Mouse (Mus musculus) kidney, postnatal 0 days (tissue): ENCODE measurements at regions not wholly inside any gene's neighbourhood (a gene's known extent, or its start where the extent isn't known, plus 50 kb on each side); places are given as distances from the start of the nearest gene placed in this dataset.

Source experiments
- ATAC-seq: fragments of 200-750 bp; cut with Nextera tagmentation; replicated peaks from 2 replicates; pipeline ENCODE4 v1.8.0; 2017; ENCODE audit warnings: low read depth, moderate number of reproducible peaks, moderate TSS enrichment, moderate library complexity; ENCODE audit not compliant: low FRiP score
- DNase-seq: peaks from one replicate; pipeline ENCODE4 v3.0.0-alpha.2; 2016; ENCODE audit warnings: low spot score
- H3K27ac ChIP-seq: fragments of 300-500 bp; sonication (generic); 2 replicates; pipeline ENCODE4 v1.5.1; 2014; ENCODE audit warnings: mild to moderate bottlenecking
- H3K27me3 ChIP-seq: fragments of 300-500 bp; sonication (generic); 2 replicates; pipeline ENCODE4 v1.6.1; 2014; ENCODE audit warnings: low read length, mixed read lengths; ENCODE audit not compliant: insufficient read depth
- H3K36me3 ChIP-seq: fragments of 300-500 bp; sonication (generic); 2 replicates; pipeline ENCODE4 v1.6.1; 2014; ENCODE audit warnings: low read length, mixed read lengths; ENCODE audit not compliant: insufficient read depth
- H3K4me1 ChIP-seq: fragments of 300-500 bp; sonication (generic); replicated peaks from 2 replicates; pipeline ENCODE4 v1.6.1; 2014; ENCODE audit warnings: antibody characterized with exemption, low read length, mixed read lengths; ENCODE audit not compliant: insufficient read depth
- H3K4me2 ChIP-seq: fragments of 300-500 bp; sonication (generic); 2 replicates; pipeline ENCODE4 v1.6.1; 2014; ENCODE audit warnings: mild to moderate bottlenecking, low read length, moderate library complexity, mixed read lengths
- H3K4me3 ChIP-seq: fragments of 300-500 bp; sonication (generic); replicated peaks from 2 replicates; pipeline ENCODE4 v1.5.1; 2014; ENCODE audit warnings: low read depth, low read length
- H3K9ac ChIP-seq: fragments of 300-500 bp; sonication (generic); 2 replicates; pipeline ENCODE4 v1.6.1; 2014; ENCODE audit warnings: low read depth, low read length
- H3K9me3 ChIP-seq: fragments of 300-500 bp; sonication (generic); replicated peaks from 2 replicates; pipeline ENCODE4 v1.6.1; 2016; ENCODE audit warnings: low read length, inconsistent platforms, mixed read lengths
- CTCF ChIP-seq: IDR thresholded peaks from 2 replicates; pipeline ENCODE4 v1.5.1; 2016; ENCODE audit warnings: antibody characterized with exemption, low read depth, mild to moderate bottlenecking, moderate library complexity
- WGBS: fragments of 180-500 bp; shearing (Covaris S2); extraction: QIAGEN DNeasy Blood & Tissue Kit; methylation state at CpG from one replicate; pipeline ENCODE4 v1.1.7; 2014; 5-methylcytosine and 5-hydroxymethylcytosine counted together

DNA sequence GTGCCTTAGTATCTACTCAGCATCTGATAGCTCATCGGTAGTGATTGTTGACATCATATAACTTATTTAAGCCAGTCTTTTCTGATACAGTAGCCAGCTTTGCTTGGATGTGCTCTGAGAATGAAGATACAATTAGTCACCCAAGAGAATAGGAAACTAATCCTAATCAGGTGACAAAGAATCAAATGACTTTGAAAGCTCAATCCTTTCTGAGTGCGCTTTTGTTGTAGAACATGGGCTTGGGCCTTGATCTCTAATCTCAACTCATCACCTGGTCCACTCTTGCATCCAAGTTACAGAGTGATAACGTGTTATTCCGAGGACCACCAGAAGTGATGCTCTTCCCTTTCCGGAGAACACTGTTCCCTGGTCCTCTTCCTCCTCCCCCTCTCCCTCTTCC lies 86.9 kb upstream of the Cpm start:
- no peak overlapping the region for H3K9ac ChIP-seq
- H3K9me3 ChIP-seq = no peaks in the 10 kb centered on the region
- H3K27ac ChIP-seq = no peak overlapping the region
- no peak overlapping the region for H3K4me2 ChIP-seq
- no peaks in the 10 kb centered on the region for H3K27me3 ChIP-seq
- WGBS = 86% methylated on average over 5 of the region's 5 CpGs
- H3K4me1 ChIP-seq = no peaks in the 10 kb centered on the region
- no peak for TF ChIP-seq CTCF
- ATAC-seq (no peak), DNase-seq (no peak)
- H3K4me3 ChIP-seq = no peak overlapping the region
- H3K36me3 ChIP-seq = no peaks in the 10 kb centered on the region

- Histone ChIP-seq H3K36me3 (no peaks in the 10 kb centered on the region), H3K9me3 (no peaks in the 10 kb centered on the region), H3K27ac (no peak overlapping the region), H3K9ac (no peak overlapping the region), H3K27me3 (no peaks in the 10 kb centered on the region), H3K4me2 (no peak overlapping the region), H3K4me3 (no peak overlapping the region), H3K4me1 (no peaks in the 10 kb centered on the region)
- DNase-seq (no peak), ATAC-seq (no peak)
- no peak for TF ChIP-seq CTCF
- WGBS = 74% methylated on average over 2 of the region's 2 CpGs
Observed at GRCm38 (mm10) chr10:117541487-117541886, 87.8 kb upstream of the Cpm start.

DNA sequence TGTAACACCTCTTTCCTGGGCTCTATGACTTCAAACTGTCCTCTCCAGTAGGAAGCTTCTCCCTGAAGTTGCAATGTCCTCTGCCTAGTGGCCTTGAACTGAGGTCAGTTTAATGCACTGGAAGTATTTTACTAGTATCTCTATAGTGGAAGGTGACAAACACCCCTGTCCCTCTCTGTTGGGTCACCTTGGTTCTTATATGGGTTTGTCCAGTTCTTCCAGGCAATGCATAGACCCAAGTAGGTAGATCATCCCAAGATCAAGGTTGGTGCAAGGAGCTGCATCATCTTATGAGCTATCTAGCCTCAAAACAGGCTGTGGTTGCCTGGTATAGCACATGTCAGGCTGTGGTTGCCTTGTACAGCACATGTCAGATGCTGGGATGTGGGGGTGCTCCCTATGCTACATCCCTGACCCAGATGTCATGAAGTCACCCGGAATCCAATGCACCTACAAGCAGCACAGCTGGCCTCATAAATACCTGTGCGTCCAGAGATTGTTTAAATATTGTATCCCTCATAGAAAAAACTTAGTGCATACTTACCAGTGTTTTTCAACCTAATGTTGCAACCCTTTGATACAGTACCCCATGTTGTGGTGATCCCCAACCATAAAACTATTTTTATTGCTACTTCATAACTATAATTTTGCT lies 88.4 kb upstream of the Cpm start:
- no peaks in the 10 kb centered on the region for H3K27me3 ChIP-seq
- DNase-seq = no peak
- WGBS = 91% methylated on average over 2 of the region's 2 CpGs

DNA sequence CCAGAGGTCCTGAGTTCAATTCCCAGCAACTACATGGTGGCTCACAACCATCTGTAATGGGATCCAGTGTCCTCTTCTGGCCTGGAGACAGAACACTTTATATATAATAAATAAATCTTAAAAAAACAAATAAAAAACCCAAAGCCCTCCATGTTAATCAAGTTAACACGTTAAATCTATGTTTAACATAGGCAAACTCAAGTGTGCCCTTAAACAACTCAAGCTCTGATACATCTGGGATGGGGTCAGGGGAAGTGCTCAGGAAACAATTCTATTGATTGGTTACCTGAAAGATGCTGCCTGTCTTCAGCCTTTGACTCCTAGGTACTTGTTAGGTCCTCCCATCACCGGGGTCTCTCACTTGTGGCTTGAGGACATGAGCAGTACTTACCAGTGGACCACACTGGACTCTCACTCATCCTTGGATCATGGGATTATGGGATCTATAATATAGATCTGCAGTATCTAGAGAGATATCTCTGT lies 89.1 kb upstream of the Cpm start:
- WGBS = 88% methylated on average over 2 of the region's 2 CpGs
- no peak for TF ChIP-seq CTCF
- Histone ChIP-seq H3K9ac (no peak overlapping the region), H3K27me3 (no peaks in the 10 kb centered on the region), H3K4me3 (no peak overlapping the region), H3K9me3 (no peaks in the 10 kb centered on the region), H3K36me3 (no peaks in the 10 kb centered on the region), H3K4me1 (no peaks in the 10 kb centered on the region), H3K27ac (no peak overlapping the region), H3K4me2 (no peak overlapping the region)
- DNase-seq = no peak
- no peak for ATAC-seq

More for the DNA sequence above, 88.4 kb upstream of the Cpm start:
- H3K27ac ChIP-seq = no peak overlapping the region
- no peak for ATAC-seq
- H3K4me2 ChIP-seq = no peak overlapping the region
- H3K4me1 ChIP-seq = no peaks in the 10 kb centered on the region
- no peaks in the 10 kb centered on the region for H3K36me3 ChIP-seq
- no peak for TF ChIP-seq CTCF
- no peak overlapping the region for H3K4me3 ChIP-seq
- no peaks in the 10 kb centered on the region for H3K9me3 ChIP-seq
- no peak overlapping the region for H3K9ac ChIP-seq

GRCm38 (mm10) chr10:117539532-117539931 lies 89.8 kb upstream of the Cpm start:
- no peaks in the 10 kb centered on the region for H3K4me1 ChIP-seq
- ATAC-seq (no peak), DNase-seq (no peak)
- H3K36me3 ChIP-seq = no peaks in the 10 kb centered on the region
- no peak overlapping the region for H3K4me3 ChIP-seq
- H3K4me2 ChIP-seq = no peak overlapping the region
- no peak for TF ChIP-seq CTCF
- 68% methylated on average over 1 of the region's 1 CpGs for WGBS
- no peak overlapping the region for H3K9ac ChIP-seq
- no peaks in the 10 kb centered on the region for H3K27me3 ChIP-seq
- no peak overlapping the region for H3K27ac ChIP-seq
- H3K9me3 ChIP-seq = no peaks in the 10 kb centered on the region

GRCm38 (mm10) chr10:117538725-117539124 lies 90.6 kb upstream of the Cpm start:
- Histone ChIP-seq H3K9ac (no peak overlapping the region), H3K9me3 (no peaks in the 10 kb centered on the region), H3K36me3 (no peaks in the 10 kb centered on the region), H3K4me1 (no peaks in the 10 kb centered on the region), H3K27ac (no peak overlapping the region), H3K4me2 (no peak overlapping the region), H3K27me3 (no peaks in the 10 kb centered on the region), H3K4me3 (no peak overlapping the region)
- no peak for DNase-seq
- 87% methylated on average over 5 of the region's 5 CpGs for WGBS
- no peak for TF ChIP-seq CTCF
- no peak for ATAC-seq
